11 mouse cellular contexts compared by ENCODE assay signal in genomic region chr6:4740511-4740910, GRCm38 (mm10). TPM values are rescaled to one million over a fixed set of nuclear protein-coding genes. Genes with fewer than 3 reads are reported as not detected.
DNase-seq lines count a peak whose midpoint lies in the region; ATAC-seq and TF ChIP-seq lines count a peak whose summit lies in the region.
"Had no signal": no experiment of that assay in that cellular context is flagged by ENCODE, and none has a peak within 500 bp of the region (broad histone marks: within the 10 kb centered on the region; RNA-seq: fewer than 3 reads in every experiment).

No protein-coding gene starts in this region.

- TF ChIP-seq CTCF in lung, embryonic 14.5 days (IDR thresholded peaks at IDR 0.05; ENCODE audit: low read depth), result peak; percentile 7; the same call in 1 of the 2 replicates

- H3K9ac ChIP-seq in forebrain, embryonic 12.5 days, result no peak overlapping the region
- no peak overlapping the region for H3K9ac ChIP-seq in lung, embryonic 14.5 days
- H3K9ac ChIP-seq: liver, embryonic 13.5 days; stomach, embryonic 15.5 days had no signal

- WGBS in forebrain, embryonic 12.5 days, result 10% methylated on average over 6 of the region's 6 CpGs
- 16% methylated on average over 6 of the region's 6 CpGs for WGBS in lung, embryonic 14.5 days

- peak; percentile 6 to 45 for DNase-seq in frontal cortex, postnatal 36 days (ENCODE audit: low spot score in 2 of 2)
- no peak for DNase-seq in frontal cortex, postnatal 14 days (ENCODE audit: low spot score in 2 of 2)
- DNase-seq in adrenal gland, postnatal 25 days, result peak; percentile 33
- peak; percentile 36 to 45 for DNase-seq in heart, postnatal 36 days
- peak; percentile 75 for DNase-seq in lung, embryonic 14.5 days
- no peak for DNase-seq in spleen, adult 12 weeks (ENCODE audit: low spot score)
- DNase-seq: liver, embryonic 13.5 days had no signal

- intact Hi-C loops in heart, postnatal 36 days (cut with DNase I), result loop anchor here (10.0 kb wide), 2 partner anchors 336 to 554 kb away; partner anchors contain the start of gene Pon2

- H3K36me3 ChIP-seq in forebrain, embryonic 12.5 days (replicated peaks), result no peaks in the 10 kb centered on the region
- H3K36me3 ChIP-seq in lung, embryonic 14.5 days (ENCODE audit: insufficient read depth), result no peaks in the 10 kb centered on the region
- H3K36me3 ChIP-seq: liver, embryonic 13.5 days; stomach, embryonic 15.5 days had no signal

- H3K27me3 ChIP-seq in forebrain, embryonic 12.5 days, result peaks cover 7% of the 10 kb centered on the region; the same call in 1 of the 2 replicates
- no peaks in the 10 kb centered on the region for H3K27me3 ChIP-seq in lung, embryonic 14.5 days (ENCODE audit: insufficient read depth, low read length)
- H3K27me3 ChIP-seq: CH12.LX; liver, embryonic 13.5 days; stomach, embryonic 15.5 days had no signal

- H3K4me2 ChIP-seq in forebrain, embryonic 12.5 days, result peak overlapping the region; percentile 1
- no peak overlapping the region for H3K4me2 ChIP-seq in lung, embryonic 14.5 days
- H3K4me2 ChIP-seq: liver, embryonic 13.5 days; stomach, embryonic 15.5 days had no signal

- no peak overlapping the region for H3K4me3 ChIP-seq in forebrain, embryonic 12.5 days (replicated peaks)
- no peak overlapping the region for H3K4me3 ChIP-seq in lung, embryonic 14.5 days (ENCODE audit: low read depth, low read length)
- H3K4me3 ChIP-seq: liver, embryonic 13.5 days; stomach, embryonic 15.5 days had no signal

- H3K9me3 ChIP-seq in forebrain, embryonic 12.5 days, result no peaks in the 10 kb centered on the region
- H3K9me3 ChIP-seq in lung, embryonic 14.5 days (ENCODE audit: low read depth, low read length), result no peaks in the 10 kb centered on the region
- H3K9me3 ChIP-seq: liver, embryonic 13.5 days; stomach, embryonic 15.5 days had no signal

- H3K4me1 ChIP-seq in forebrain, embryonic 12.5 days, result peaks cover 49% of the 10 kb centered on the region
- peaks cover 13% of the 10 kb centered on the region for H3K4me1 ChIP-seq in lung, embryonic 14.5 days (ENCODE audit: insufficient read depth)

- 0 out of 2 replicates have a peak overlapping the region, but pooled peaks have one; percentile 26 for H3K27ac ChIP-seq in forebrain, embryonic 12.5 days
- H3K27ac ChIP-seq in lung, embryonic 14.5 days (ENCODE audit: low read depth), result no peak overlapping the region
- H3K27ac ChIP-seq: liver, embryonic 13.5 days; stomach, embryonic 15.5 days had no signal

- no peak; the same call in 1 of the 2 replicates for ATAC-seq in forebrain, embryonic 12.5 days (ENCODE audit: low FRiP score)
- 0 out of 2 replicates have a peak, but pooled peaks have one; percentile 41 for ATAC-seq in lung, embryonic 14.5 days (ENCODE audit: insufficient read depth)
- no peak for ATAC-seq in activated CD4-positive, CD25-positive, alpha-beta regulatory T cell, adult 4 months

RNA-seq across cellular contexts. Expression of gene Sgce, which starts 6.5 kb away (rescaled TPM):
- total RNA-seq in adrenal gland, postnatal 25 days (2021), result 59.7 and 65.7 TPM in 2 replicates
- polyA plus RNA-seq in forebrain, embryonic 12.5 days (2016; fragmentation: Nextera tagmentation; extraction: Ambion mirVana), result 57.6 and 59.9 TPM in 2 replicates
- 10 to 100 TPM; 20.8 to 22.5 TPM for total RNA-seq in heart, postnatal 36 days (2021)
- 49.9 and 52.7 TPM in 2 replicates for polyA plus RNA-seq in lung, embryonic 14.5 days (2014; fragmentation: Nextera tagmentation; extraction: Ambion mirVana)
- under 1 TPM in 1 of 2 experiments, not detected in 1; 0.54 TPM for polyA plus RNA-seq in activated CD4-positive, CD25-positive, alpha-beta regulatory T cell, adult 4 months (2017; shearing (Covaris generic))
- total RNA-seq: CH12.LX had no signal

RNA-seq across cellular contexts. Expression of gene Peg10, which starts 6.6 kb away (rescaled TPM):
- total RNA-seq in adrenal gland, postnatal 25 days (2021), result 386 and 540 TPM in 2 replicates
- 9.4 and 12.8 TPM in 2 replicates for polyA plus RNA-seq in forebrain, embryonic 12.5 days (2016; fragmentation: Nextera tagmentation; extraction: Ambion mirVana)
- total RNA-seq in heart, postnatal 36 days (2021), result 1 to 10 TPM; 1.1 to 1.2 TPM
- 4.0 and 4.3 TPM in 2 replicates for polyA plus RNA-seq in lung, embryonic 14.5 days (2014; fragmentation: Nextera tagmentation; extraction: Ambion mirVana)
- under 1 TPM in 1 of 2 experiments, not detected in 1; 0.08 TPM for polyA plus RNA-seq in activated CD4-positive, CD25-positive, alpha-beta regulatory T cell, adult 4 months (2017; shearing (Covaris generic))
- total RNA-seq: CH12.LX had no signal

Comparison
In these comparisons a context has a peak if more than half of its experiments do, and no peak if none do; other contexts are left out.
1. DNase-seq: peak in frontal cortex, postnatal 36 days (2 of 2), adrenal gland, postnatal 25 days (single experiment), heart, postnatal 36 days (2 of 2) and lung, embryonic 14.5 days (single experiment); none in frontal cortex, postnatal 14 days (0 of 2) and spleen, adult 12 weeks (single experiment).
2. RNA of gene Sgce, which starts 6.5 kb away (polyA plus RNA-seq): 57.6 to 59.9 TPM in forebrain, embryonic 12.5 days and 49.9 to 52.7 TPM in lung, embryonic 14.5 days; 0.54 TPM in activated CD4-positive, CD25-positive, alpha-beta regulatory T cell, adult 4 months; every median in the first group is over 10 times any median in the second.